Mouse (Mus musculus) skeletal muscle tissue, adult 2 months (tissue): ENCODE data around the gene Elp5.
"Not testable (repeated sequence)": the region's sequence is repeated elsewhere in the genome, so short reads cannot be mapped to it uniquely, and the experiment has no call there.

Experiments used
- DNase-seq: peaks from one replicate; pipeline ENCODE4 v3.0.0-alpha.2; 2012; ENCODE audit warnings: low read depth, low spot score

The Elp5 gene

GRCm38 (mm10) chr11:69935137-69935879, 47.0 kb downstream of the Elp5 start, which contains the start of gene Ybx2:
Gene Ybx2 (plus strand): TSS chr11:69935796.
- peak; percentile 83 for DNase-seq

- no peak for DNase-seq
Measured at GRCm38 (mm10) chr11:69934681-69935080, 47.6 kb downstream of the Elp5 start.

GRCm38 (mm10) chr11:69934169-69934568, 48.1 kb downstream of the Elp5 start:
- peak; percentile 85 for DNase-seq

- DNase-seq: no peak
Measured at GRCm38 (mm10) chr11:69933066-69933465, 49.3 kb downstream of the Elp5 start.

- no peak for DNase-seq
Measured at GRCm38 (mm10) chr11:69932254-69932653, 50.1 kb downstream of the Elp5 start.

- no peak for DNase-seq
Measured at GRCm38 (mm10) chr11:69931769-69932168, 50.5 kb downstream of the Elp5 start.

GRCm38 (mm10) chr11:69930967-69931537, 51.3 kb downstream of the Elp5 start:
- no peak for DNase-seq

- not testable (repeated sequence) for DNase-seq
Measured at GRCm38 (mm10) chr11:69930176-69930575, 52.1 kb downstream of the Elp5 start.

GRCm38 (mm10) chr11:69929712-69930111, 52.6 kb downstream of the Elp5 start:
- DNase-seq: no peak

GRCm38 (mm10) chr11:69927501-69927900, 54.8 kb downstream of the Elp5 start:
- DNase-seq: no peak

- no peak for DNase-seq
Measured at GRCm38 (mm10) chr11:69922796-69923195, 59.5 kb downstream of the Elp5 start.

- DNase-seq: no peak
Measured at GRCm38 (mm10) chr11:69922012-69922756, 60.1 kb downstream of the Elp5 start.

- peak; percentile 100 for DNase-seq
Measured at GRCm38 (mm10) chr11:69921114-69922011, 61.0 kb downstream of the Elp5 start, which contains the start of gene Eif5a. Gene Eif5a (minus strand): TSS chr11:69921958.

- peak; percentile 57 for DNase-seq
Measured at GRCm38 (mm10) chr11:69920266-69921031, 61.9 kb downstream of the Elp5 start.

GRCm38 (mm10) chr11:69919661-69920265, 62.6 kb downstream of the Elp5 start:
- DNase-seq: peak; percentile 86

GRCm38 (mm10) chr11:69919053-69919452, 63.3 kb downstream of the Elp5 start:
- DNase-seq: no peak
